Mouse (Mus musculus) neural tube, embryonic 14.5 days (tissue): Measurements from ENCODE around the gene Arhgef5. TPM values are rescaled to one million over a fixed set of nuclear protein-coding genes. Genes with fewer than 3 reads are reported as not detected.
A peak's percentile ranks its signal among the peaks of the same experiment; 100 is the strongest.

Experiments
- ATAC-seq: fragments of 200-750 bp; cut with Nextera tagmentation; 2 replicates; pipeline ENCODE4 v1.8.0; 2017; ENCODE audit warnings: low read depth, mild to moderate bottlenecking, moderate TSS enrichment, moderate library complexity
- H3K27ac ChIP-seq: fragments of 300-500 bp; sonication (generic); 2 replicates; pipeline ENCODE4 v1.5.1; 2014; ENCODE audit warnings: low read depth, mild to moderate bottlenecking, control low read depth, low read length, moderate library complexity, mixed read lengths
- H3K27me3 ChIP-seq: fragments of 300-500 bp; sonication (generic); 2 replicates; pipeline ENCODE4 v1.6.1; 2014; ENCODE audit warnings: low read length; ENCODE audit not compliant: control insufficient read depth, insufficient read depth
- H3K36me3 ChIP-seq: fragments of 300-500 bp; sonication (generic); 2 replicates; pipeline ENCODE4 v1.6.1; 2014; ENCODE audit warnings: low read length, mixed read lengths; ENCODE audit not compliant: control insufficient read depth, insufficient read depth
- H3K4me1 ChIP-seq: fragments of 300-500 bp; sonication (generic); 2 replicates; pipeline ENCODE4 v1.6.1; 2014; ENCODE audit warnings: low read length; ENCODE audit not compliant: control insufficient read depth, insufficient read depth
- H3K4me2 ChIP-seq: fragments of 300-500 bp; sonication (generic); 2 replicates; pipeline ENCODE4 v1.6.1; 2014; ENCODE audit warnings: mild to moderate bottlenecking, low read depth, low read length, control low read depth
- H3K4me3 ChIP-seq: fragments of 300-500 bp; sonication (generic); 2 replicates; pipeline ENCODE4 v1.5.1; 2014; ENCODE audit warnings: low read depth, low read length, control low read depth, mixed read lengths
- H3K9ac ChIP-seq: fragments of 300-500 bp; sonication (generic); replicated peaks from 2 replicates; pipeline ENCODE4 v1.6.1; 2014; ENCODE audit warnings: low read depth, mild to moderate bottlenecking, control low read depth, low read length, mixed read lengths
- H3K9me3 ChIP-seq: fragments of 300-500 bp; sonication (generic); 2 replicates; pipeline ENCODE4 v1.6.1; 2016; ENCODE audit warnings: low read length; ENCODE audit not compliant: control insufficient read depth
- WGBS: fragments of 180-500 bp; shearing (Covaris S2); extraction: QIAGEN DNeasy Blood & Tissue Kit; methylation state at CpG from one replicate; pipeline ENCODE4 v1.1.7; 2014; 5-methylcytosine and 5-hydroxymethylcytosine counted together
- polyA plus RNA-seq: library from polyadenylated mRNA; unstranded; fragments of >200 nt; fragmentation: Nextera tagmentation; extraction: Ambion mirVana; gene quantifications from 2 replicates; pipeline ENCODE4 v1.2.1, GENCODE M21; 2014

Gene Arhgef5
- polyA plus RNA-seq, 1 experiment from 2014 or later = 0.80 TPM

GRCm38 (mm10) chr6:43309454-43309853 lies 44.1 kb downstream of the Arhgef5 start, which contains the start of gene Nobox:
Gene Nobox, minus strand, starts transcription at chr6:43309554.
- no peak within 1 kb of the TSS for H3K4me3 ChIP-seq
- no peak within 1 kb of the TSS for H3K4me2 ChIP-seq
- no peaks in the 10 kb centered on the region for H3K36me3 ChIP-seq
- H3K27ac ChIP-seq = no peak within 1 kb of the TSS
- no peak for ATAC-seq
- H3K9me3 ChIP-seq = no peaks in the 10 kb centered on the region
- H3K4me1 ChIP-seq = no peaks in the 10 kb centered on the region
- WGBS = 70% methylated on average over 16 of the region's 16 CpGs
- no peaks in the 10 kb centered on the region for H3K27me3 ChIP-seq
- H3K9ac ChIP-seq = no peak within 1 kb of the TSS

- Histone ChIP-seq H3K36me3 (no peaks in the 10 kb centered on the region), H3K4me1 (no peaks in the 10 kb centered on the region), H3K9ac (no peak overlapping the region), H3K9me3 (no peaks in the 10 kb centered on the region), H3K4me2 (no peak overlapping the region), H3K27ac (no peak overlapping the region), H3K27me3 (no peaks in the 10 kb centered on the region), H3K4me3 (no peak overlapping the region)
- 84% methylated on average over 6 of the region's 6 CpGs for WGBS
- no peak for ATAC-seq
Measured at GRCm38 (mm10) chr6:43310071-43310470, 44.7 kb downstream of the Arhgef5 start.

GRCm38 (mm10) chr6:43312546-43312945 lies 47.2 kb downstream of the Arhgef5 start:
- no peak for ATAC-seq
- Histone ChIP-seq H3K27me3 (no peaks in the 10 kb centered on the region), H3K36me3 (no peaks in the 10 kb centered on the region), H3K27ac (no peak overlapping the region), H3K4me3 (no peak overlapping the region), H3K9ac (no peak overlapping the region), H3K4me1 (no peaks in the 10 kb centered on the region), H3K9me3 (no peaks in the 10 kb centered on the region), H3K4me2 (no peak overlapping the region)

GRCm38 (mm10) chr6:43312961-43313656 lies 47.7 kb downstream of the Arhgef5 start:
- no peaks in the 10 kb centered on the region for H3K4me1 ChIP-seq
- H3K4me2 ChIP-seq = no peak overlapping the region
- no peaks in the 10 kb centered on the region for H3K9me3 ChIP-seq
- 44% methylated on average over 8 of the region's 8 CpGs for WGBS
- H3K4me3 ChIP-seq = no peak overlapping the region
- H3K27ac ChIP-seq = no peak overlapping the region
- no peaks in the 10 kb centered on the region for H3K36me3 ChIP-seq
- H3K27me3 ChIP-seq = no peaks in the 10 kb centered on the region
- ATAC-seq = peak; percentile 49; the same call in 1 of the 2 replicates
- no peak overlapping the region for H3K9ac ChIP-seq

GRCm38 (mm10) chr6:43333479-43333878 lies 68.1 kb downstream of the Arhgef5 start:
- H3K9me3 ChIP-seq = no peaks in the 10 kb centered on the region
- H3K4me3 ChIP-seq = no peak overlapping the region
- H3K27ac ChIP-seq = no peak overlapping the region
- H3K27me3 ChIP-seq = no peaks in the 10 kb centered on the region
- H3K36me3 ChIP-seq = no peaks in the 10 kb centered on the region
- WGBS = 73% methylated on average over 4 of the region's 4 CpGs
- peaks cover 2% of the 10 kb centered on the region; the same call in 1 of the 2 replicates for H3K4me1 ChIP-seq
- no peak overlapping the region for H3K4me2 ChIP-seq
- ATAC-seq = no peak
- no peak overlapping the region for H3K9ac ChIP-seq

GRCm38 (mm10) chr6:43335619-43336234 lies 70.3 kb downstream of the Arhgef5 start:
- no peak overlapping the region for H3K9ac ChIP-seq
- 78% methylated on average over 3 of the region's 3 CpGs for WGBS
- peaks cover 2% of the 10 kb centered on the region; the same call in 1 of the 2 replicates for H3K4me1 ChIP-seq
- no peak overlapping the region for H3K4me3 ChIP-seq
- no peaks in the 10 kb centered on the region for H3K36me3 ChIP-seq
- H3K4me2 ChIP-seq = no peak overlapping the region
- no peaks in the 10 kb centered on the region for H3K9me3 ChIP-seq
- no peak overlapping the region for H3K27ac ChIP-seq
- ATAC-seq = peak; percentile 54; the same call in 1 of the 2 replicates
- no peaks in the 10 kb centered on the region for H3K27me3 ChIP-seq

- Histone ChIP-seq H3K27me3 (no peaks in the 10 kb centered on the region), H3K4me1 (peaks cover 2% of the 10 kb centered on the region; the same call in 1 of the 2 replicates), H3K27ac (no peak overlapping the region), H3K9me3 (no peaks in the 10 kb centered on the region), H3K4me3 (no peak overlapping the region), H3K4me2 (no peak overlapping the region), H3K36me3 (no peaks in the 10 kb centered on the region), H3K9ac (no peak overlapping the region)
- ATAC-seq = peak; percentile 86
- WGBS = 39% methylated on average over 10 of the region's 10 CpGs
Measured at GRCm38 (mm10) chr6:43337491-43337961, 72.1 kb downstream of the Arhgef5 start.

GRCm38 (mm10) chr6:43338804-43339203 lies 73.4 kb downstream of the Arhgef5 start:
- H3K27me3 ChIP-seq = no peaks in the 10 kb centered on the region
- 83% methylated on average over 2 of the region's 2 CpGs for WGBS
- no peak for ATAC-seq
- H3K4me3 ChIP-seq = no peak overlapping the region
- peaks cover 2% of the 10 kb centered on the region; the same call in 1 of the 2 replicates for H3K4me1 ChIP-seq
- H3K27ac ChIP-seq = no peak overlapping the region
- no peaks in the 10 kb centered on the region for H3K36me3 ChIP-seq
- no peaks in the 10 kb centered on the region for H3K9me3 ChIP-seq
- H3K9ac ChIP-seq = no peak overlapping the region
- no peak overlapping the region for H3K4me2 ChIP-seq
